Mouse (Mus musculus) ovary, postnatal 14 days (tissue): ENCODE results near the gene Nubp1.

Experiments
- DNase-seq: peaks from one replicate; pipeline ENCODE4 v3.0.0; 2022; ENCODE audit warnings: low spot score

Nubp1 gene

DNA sequence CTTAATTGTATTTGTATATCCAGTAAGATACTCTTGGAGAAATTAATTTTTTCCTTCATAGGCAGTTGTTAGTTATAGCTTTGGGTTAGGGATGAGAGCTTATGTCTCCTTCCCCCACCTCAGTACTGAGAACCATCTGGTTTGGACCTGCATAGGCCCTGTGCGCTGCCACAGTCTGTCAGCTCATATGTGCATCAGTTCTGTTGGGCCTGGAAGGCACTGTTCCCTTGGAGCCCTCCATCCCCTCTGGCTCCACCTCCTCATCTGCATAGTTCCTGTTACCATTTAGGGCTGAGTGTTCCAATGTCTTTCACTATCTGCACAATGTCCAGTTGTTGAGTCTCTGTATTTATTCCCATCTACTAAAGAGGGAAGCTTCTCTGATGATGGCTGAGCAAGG lies 56.5 kb downstream of the Nubp1 start:
- no peak for DNase-seq

DNA sequence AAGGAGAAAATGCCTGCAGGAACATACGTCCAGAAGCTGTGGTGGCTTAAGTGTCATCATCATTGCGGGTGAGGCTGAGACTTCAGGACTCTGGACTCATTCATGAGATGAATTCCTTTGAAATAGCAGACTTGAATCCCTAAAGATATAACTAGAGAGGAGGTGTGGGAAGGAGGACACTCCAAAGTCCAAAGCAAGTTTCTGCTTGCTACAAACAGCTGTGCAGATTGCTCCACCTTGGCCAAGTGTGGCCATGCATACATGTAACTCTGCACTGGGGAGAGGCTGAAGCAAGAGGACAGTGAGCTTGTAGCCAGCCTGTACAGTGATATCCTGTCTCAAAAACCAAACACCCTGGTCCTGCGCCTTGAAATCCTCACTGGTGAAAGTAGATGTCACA lies 60.2 kb downstream of the Nubp1 start:
- no peak for DNase-seq
